In genomic region chr10:34247757-34248156, GRCm38 (mm10) we compare ENCODE assay signal across 25 mouse cellular contexts. TPM values are rescaled to one million over a fixed set of nuclear protein-coding genes. Genes with fewer than 3 reads are reported as not detected.
DNase-seq lines count a peak whose midpoint lies in the region; ATAC-seq and TF ChIP-seq lines count a peak whose summit lies in the region.
"Had no signal": no experiment of that assay in that cellular context is flagged by ENCODE, and none has a peak within 500 bp of the region (broad histone marks: within the 10 kb centered on the region; RNA-seq: fewer than 3 reads in every experiment).

No protein-coding gene starts in this region.

- no peak overlapping the region for H3K9ac ChIP-seq in embryonic facial prominence, embryonic 14.5 days (ENCODE audit: low read depth, low read length)
- no peak overlapping the region for H3K9ac ChIP-seq in lung, embryonic 16.5 days (ENCODE audit: low read length)
- H3K9ac ChIP-seq: forebrain, embryonic 15.5 days; hindbrain, embryonic 15.5 days; intestine, embryonic 15.5 days; liver, embryonic 12.5 days; neural tube, embryonic 12.5 days had no signal

- no peaks in the 10 kb centered on the region for H3K9me3 ChIP-seq in embryonic facial prominence, embryonic 14.5 days (ENCODE audit: control insufficient read depth, low read length)
- H3K9me3 ChIP-seq in embryonic facial prominence, embryonic 10.5 days = no peaks in the 10 kb centered on the region
- H3K9me3 ChIP-seq in lung, embryonic 16.5 days (ENCODE audit: control insufficient read depth, low read length) = no peaks in the 10 kb centered on the region
- H3K9me3 ChIP-seq: forebrain, embryonic 15.5 days; heart, embryonic 10.5 days; hindbrain, embryonic 15.5 days; intestine, embryonic 15.5 days; liver, embryonic 12.5 days; neural tube, embryonic 12.5 days had no signal

- no peak for TF ChIP-seq POLR2A in kidney, adult 2 months (IDR thresholded peaks at IDR 0.05; ENCODE audit: low read depth, low read length)

- H3K27ac ChIP-seq in embryonic facial prominence, embryonic 14.5 days (replicated peaks; ENCODE audit: low read depth, low read length) = no peak overlapping the region
- H3K27ac ChIP-seq in embryonic facial prominence, embryonic 10.5 days (replicated peaks) = no peak overlapping the region
- H3K27ac ChIP-seq in kidney, adult 2 months (ENCODE audit: insufficient read depth, low read depth, low read length) = no peak overlapping the region
- H3K27ac ChIP-seq in lung, embryonic 16.5 days (ENCODE audit: low read length) = peak overlapping the region; percentile 83
- peak overlapping the region; percentile 8; the same call in 1 of the 2 replicates for H3K27ac ChIP-seq in macrophage
- H3K27ac ChIP-seq: forebrain, embryonic 15.5 days; heart, embryonic 10.5 days; hindbrain, embryonic 15.5 days; intestine, embryonic 15.5 days; left cerebral cortex, adult 2 months; liver, embryonic 12.5 days; neural tube, embryonic 12.5 days; stomach, postnatal 0 days had no signal

- ATAC-seq in embryonic facial prominence, embryonic 14.5 days (ENCODE audit: low read depth) = no peak
- ATAC-seq in lung, embryonic 16.5 days (ENCODE audit: low read depth) = peak; percentile 51
- ATAC-seq: forebrain, embryonic 15.5 days; intestine, embryonic 15.5 days; liver, embryonic 12.5 days; Patski had no signal

- H3K4me1 ChIP-seq in embryonic facial prominence, embryonic 14.5 days (ENCODE audit: control insufficient read depth, insufficient read depth, low read length) = no peaks in the 10 kb centered on the region
- 0 out of 2 replicates have a peak, but pooled peaks cover 4% of the 10 kb centered on the region for H3K4me1 ChIP-seq in embryonic facial prominence, embryonic 10.5 days
- H3K4me1 ChIP-seq in kidney, adult 2 months (ENCODE audit: control insufficient read depth, insufficient read depth, low read length) = no peaks in the 10 kb centered on the region
- peaks cover 32% of the 10 kb centered on the region for H3K4me1 ChIP-seq in lung, embryonic 16.5 days (replicated peaks; ENCODE audit: control insufficient read depth, insufficient read depth, low read length)
- H3K4me1 ChIP-seq: heart, embryonic 10.5 days; hindbrain, embryonic 15.5 days; intestine, embryonic 15.5 days; neural tube, embryonic 12.5 days had no signal

- H3K4me2 ChIP-seq in embryonic facial prominence, embryonic 14.5 days (ENCODE audit: low read depth, low read length) = no peak overlapping the region
- no peak overlapping the region for H3K4me2 ChIP-seq in lung, embryonic 16.5 days (ENCODE audit: low read depth, low read length)
- H3K4me2 ChIP-seq: forebrain, embryonic 15.5 days; hindbrain, embryonic 15.5 days; intestine, embryonic 15.5 days; liver, embryonic 12.5 days; neural tube, embryonic 12.5 days had no signal

- H3K4me3 ChIP-seq in embryonic facial prominence, embryonic 14.5 days (ENCODE audit: low read depth, low read length) = no peak overlapping the region
- H3K4me3 ChIP-seq in embryonic facial prominence, embryonic 10.5 days = no peak overlapping the region
- no peak overlapping the region for H3K4me3 ChIP-seq in kidney, adult 2 months (ENCODE audit: insufficient read depth, low read depth, low read length)
- no peak overlapping the region for H3K4me3 ChIP-seq in lung, embryonic 16.5 days (ENCODE audit: low read length)
- no peak overlapping the region for H3K4me3 ChIP-seq in macrophage (ENCODE audit: inconsistent target)
- H3K4me3 ChIP-seq: forebrain, embryonic 15.5 days; heart, embryonic 10.5 days; hindbrain, embryonic 15.5 days; intestine, embryonic 15.5 days; left cerebral cortex, adult 2 months; liver, embryonic 12.5 days; neural tube, embryonic 12.5 days had no signal

- TF ChIP-seq CTCF in kidney, adult 2 months (conservative IDR thresholded peaks at IDR 0.05; ENCODE audit: insufficient read depth, insufficient read length, low read depth, low read length) = no peak

- H3K36me3 ChIP-seq in embryonic facial prominence, embryonic 14.5 days (ENCODE audit: control insufficient read depth, insufficient read depth, low read length) = no peaks in the 10 kb centered on the region
- H3K36me3 ChIP-seq in embryonic facial prominence, embryonic 10.5 days (replicated peaks) = no peaks in the 10 kb centered on the region
- no peaks in the 10 kb centered on the region for H3K36me3 ChIP-seq in kidney, adult 2 months (ENCODE audit: control insufficient read depth, insufficient read depth, low read length)
- H3K36me3 ChIP-seq in lung, embryonic 16.5 days (ENCODE audit: control insufficient read depth, insufficient read depth, low read length) = no peaks in the 10 kb centered on the region
- no peaks in the 10 kb centered on the region for H3K36me3 ChIP-seq in macrophage (ENCODE audit: inconsistent target)
- H3K36me3 ChIP-seq: forebrain, embryonic 15.5 days; heart, embryonic 10.5 days; hindbrain, embryonic 15.5 days; intestine, embryonic 15.5 days; liver, embryonic 12.5 days; neural tube, embryonic 12.5 days had no signal

- 20% methylated on average over 3 of the region's 3 CpGs for whole genome bisulfite sequencing in embryonic facial prominence, embryonic 14.5 days
- WGBS in embryonic facial prominence, embryonic 10.5 days = 66% methylated on average over 3 of the region's 3 CpGs
- 39% methylated on average over 3 of the region's 3 CpGs for WGBS in kidney, adult 2 months
- WGBS in lung, embryonic 16.5 days = 24% methylated on average over 3 of the region's 3 CpGs
- WGBS in macrophage (ENCODE audit: missing documents) = 38% methylated on average over 3 of the region's 3 CpGs

- no peaks in the 10 kb centered on the region for H3K27me3 ChIP-seq in embryonic facial prominence, embryonic 14.5 days (replicated peaks; ENCODE audit: control insufficient read depth, insufficient read depth, low read length)
- no peaks in the 10 kb centered on the region for H3K27me3 ChIP-seq in embryonic facial prominence, embryonic 10.5 days (replicated peaks; ENCODE audit: low read depth, poor library complexity, severe bottlenecking)
- H3K27me3 ChIP-seq in kidney, adult 2 months (replicated peaks; ENCODE audit: control insufficient read depth, insufficient read depth, low read length) = no peaks in the 10 kb centered on the region
- no peaks in the 10 kb centered on the region for H3K27me3 ChIP-seq in lung, embryonic 16.5 days (ENCODE audit: control insufficient read depth, insufficient read depth, low read depth, low read length)
- H3K27me3 ChIP-seq: forebrain, embryonic 15.5 days; hindbrain, embryonic 15.5 days; intestine, embryonic 15.5 days; liver, embryonic 12.5 days; neural tube, embryonic 12.5 days had no signal

- H3K79me2 ChIP-seq in macrophage (ENCODE audit: inconsistent target) = no peaks in the 10 kb centered on the region

- DNase-seq in embryonic facial prominence, embryonic 14.5 days (ENCODE audit: low spot score) = peak; percentile 55
- no peak for DNase-seq in embryonic facial prominence, embryonic 10.5 days (ENCODE audit: low spot score)
- DNase-seq in kidney, adult 2 months = peak; percentile 7
- no peak for DNase-seq in kidney, postnatal 4 days
- DNase-seq in lung, postnatal 10 days = no peak
- DNase-seq in right cerebral cortex, postnatal 25 days = no peak
- DNase-seq: adrenal gland, postnatal 25 days; cerebellum, adult 18-20 months; cerebellum, postnatal 25 days; embryo, embryonic 11 days; gastrocnemius, postnatal 25 days; kidney, postnatal 14 days; left cerebral cortex, postnatal 4 days; lung, postnatal 14 days had no signal

RNA-seq across cellular contexts. Expression of gene Tspyl1, which starts 34.2 kb away (rescaled TPM):
- 43.8 and 45.7 TPM in 2 replicates for polyA plus RNA-seq in embryonic facial prominence, embryonic 14.5 days (2014; fragmentation: Nextera tagmentation; extraction: Ambion mirVana)
- polyA plus RNA-seq in embryonic facial prominence, embryonic 10.5 days (2016; fragmentation: Nextera tagmentation; extraction: Ambion mirVana) = 67.9 and 70.5 TPM in 2 replicates
- 26.0 and 28.3 TPM in 2 replicates for polyA plus RNA-seq in kidney, adult 2 months (2012; rRNA removed)
- 66.8 and 68.1 TPM in 2 replicates for polyA plus RNA-seq in lung, embryonic 16.5 days (2015; fragmentation: Nextera tagmentation; extraction: Ambion mirVana)
- 10 to 100 TPM; 10.7 to 45.7 (median 26.9) TPM for total RNA-seq in macrophage (2018; cell fraction: chromatin; rRNA removed)
- 10 to 100 TPM; 57.1 to 78.8 (median 66.3) TPM for total RNA-seq in macrophage (2018; cell fraction: cytosol; rRNA removed)
- 100 to 1,000 TPM in 1 of 26 experiments, 10 to 100 TPM in 25; 31.5 to 102 (median 64.7) TPM for total RNA-seq in macrophage (2018; cell fraction: nucleus; rRNA removed)
- polyA plus RNA-seq in macrophage (2018) = 38.3 to 64.8 TPM (median 43.1 TPM) in 3 replicates

RNA-seq across cellular contexts. Expression of gene Dse, which starts 40.2 kb away (rescaled TPM):
- 46.7 and 49.6 TPM in 2 replicates for polyA plus RNA-seq in embryonic facial prominence, embryonic 14.5 days (2014; fragmentation: Nextera tagmentation; extraction: Ambion mirVana)
- 29.1 and 33.6 TPM in 2 replicates for polyA plus RNA-seq in embryonic facial prominence, embryonic 10.5 days (2016; fragmentation: Nextera tagmentation; extraction: Ambion mirVana)
- 8.0 and 8.6 TPM in 2 replicates for polyA plus RNA-seq in kidney, adult 2 months (2012; rRNA removed)
- polyA plus RNA-seq in lung, embryonic 16.5 days (2015; fragmentation: Nextera tagmentation; extraction: Ambion mirVana) = 29.5 and 31.4 TPM in 2 replicates
- total RNA-seq in macrophage (2018; cell fraction: chromatin; rRNA removed) = 100 to 1,000 TPM; 111 to 566 (median 290) TPM
- 100 to 1,000 TPM; 101 to 200 (median 136) TPM for total RNA-seq in macrophage (2018; cell fraction: cytosol; rRNA removed)
- total RNA-seq in macrophage (2018; cell fraction: nucleus; rRNA removed) = 100 to 1,000 TPM; 148 to 576 (median 332) TPM
- polyA plus RNA-seq in macrophage (2018) = 52.7 to 100 TPM (median 77.5 TPM) in 3 replicates

RNA-seq across cellular contexts. Expression of gene Tspyl4, which starts 49.5 kb away (rescaled TPM):
- polyA plus RNA-seq in embryonic facial prominence, embryonic 14.5 days (2014; fragmentation: Nextera tagmentation; extraction: Ambion mirVana) = 11.8 and 12.0 TPM in 2 replicates
- 37.3 and 37.9 TPM in 2 replicates for polyA plus RNA-seq in embryonic facial prominence, embryonic 10.5 days (2016; fragmentation: Nextera tagmentation; extraction: Ambion mirVana)
- polyA plus RNA-seq in kidney, adult 2 months (2012; rRNA removed) = 7.6 and 8.2 TPM in 2 replicates
- polyA plus RNA-seq in lung, embryonic 16.5 days (2015; fragmentation: Nextera tagmentation; extraction: Ambion mirVana) = 9.6 and 11.3 TPM in 2 replicates
- total RNA-seq in macrophage (2018; cell fraction: chromatin; rRNA removed) = 10 to 100 TPM in 1 of 26 experiments, 1 to 10 TPM in 19, under 1 TPM in 6; 0.62 to 11.7 (median 2.3) TPM
- 10 to 100 TPM in 15 of 26 experiments, 1 to 10 TPM in 11; 4.9 to 15.0 (median 10.5) TPM for total RNA-seq in macrophage (2018; cell fraction: cytosol; rRNA removed)
- 10 to 100 TPM in 6 of 26 experiments, 1 to 10 TPM in 20; 2.6 to 31.1 (median 5.2) TPM for total RNA-seq in macrophage (2018; cell fraction: nucleus; rRNA removed)
- polyA plus RNA-seq in macrophage (2018) = 5.7 to 7.8 TPM (median 7.4 TPM) in 3 replicates

Comparison
In these comparisons a context has a peak if more than half of its experiments do, and no peak if none do; other contexts are left out.
1. DNase-seq: peak in embryonic facial prominence, embryonic 14.5 days (single experiment) and kidney, adult 2 months (single experiment); none in embryonic facial prominence, embryonic 10.5 days (single experiment), kidney, postnatal 4 days (0 of 2), lung, postnatal 10 days (single experiment) and right cerebral cortex, postnatal 25 days (single experiment).
2. H3K27ac ChIP-seq: peak in lung, embryonic 16.5 days (single experiment) and macrophage (single experiment); none in embryonic facial prominence, embryonic 14.5 days (single experiment), embryonic facial prominence, embryonic 10.5 days (single experiment) and kidney, adult 2 months (single experiment).